Mouse (Mus musculus) midbrain, embryonic 13.5 days (tissue): Measurements from ENCODE around the gene Ctnnd2. TPM values are rescaled to one million over a fixed set of nuclear protein-coding genes. Genes with fewer than 3 reads are reported as not detected.

ENCODE experiments used
- ATAC-seq: fragments of 200-750 bp; cut with Nextera tagmentation; 2 replicates; pipeline ENCODE4 v1.8.0; 2017; ENCODE audit warnings: mild to moderate bottlenecking, moderate TSS enrichment, moderate library complexity
- H3K27ac ChIP-seq: fragments of 300-500 bp; sonication (generic); 2 replicates; pipeline ENCODE4 v1.5.1; 2015; ENCODE audit warnings: inconsistent platforms, mild to moderate bottlenecking, moderate library complexity
- H3K27me3 ChIP-seq: fragments of 300-500 bp; sonication (generic); 2 replicates; pipeline ENCODE4 v1.6.1; 2015; ENCODE audit warnings: mild to moderate bottlenecking, inconsistent platforms
- H3K36me3 ChIP-seq: fragments of 300-500 bp; sonication (generic); 2 replicates; pipeline ENCODE4 v1.6.1; 2015; ENCODE audit warnings: mild to moderate bottlenecking, inconsistent platforms
- H3K4me1 ChIP-seq: fragments of 300-500 bp; sonication (generic); replicated peaks from 2 replicates; pipeline ENCODE4 v1.6.1; 2015; ENCODE audit warnings: inconsistent platforms
- H3K4me2 ChIP-seq: fragments of 300-500 bp; sonication (generic); replicated peaks from 2 replicates; pipeline ENCODE4 v1.6.1; 2015; ENCODE audit warnings: moderate library complexity, mild to moderate bottlenecking, inconsistent platforms
- H3K4me3 ChIP-seq: fragments of 300-500 bp; sonication (generic); replicated peaks from 2 replicates; pipeline ENCODE4 v1.5.1; 2015; ENCODE audit warnings: mild to moderate bottlenecking, inconsistent platforms
- H3K9ac ChIP-seq: fragments of 300-500 bp; sonication (generic); replicated peaks from 2 replicates; pipeline ENCODE4 v1.6.1; 2015; ENCODE audit warnings: mild to moderate bottlenecking, inconsistent platforms
- H3K9me3 ChIP-seq: fragments of 300-500 bp; sonication (generic); 2 replicates; pipeline ENCODE4 v1.6.1; 2016; ENCODE audit warnings: mild to moderate bottlenecking, inconsistent platforms
- WGBS: fragments of 180-500 bp; shearing (Covaris S2); methylation state at CpG from one replicate; pipeline ENCODE4 v1.1.7; 2015; 5-methylcytosine and 5-hydroxymethylcytosine counted together
- polyA plus RNA-seq: library from polyadenylated mRNA; unstranded; fragments of >200 nt; fragmentation: Nextera tagmentation; extraction: Ambion mirVana; gene quantifications from 2 replicates; pipeline ENCODE4 v1.2.1, GENCODE M21; 2015

The Ctnnd2 gene
- polyA plus RNA-seq, 1 experiment from 2014 or later: 54.2 TPM

- 0 out of 2 replicates have a peak overlapping the region, but pooled peaks have one; percentile 6 for H3K27ac ChIP-seq
- H3K9ac ChIP-seq: no peak overlapping the region
- H3K27me3 ChIP-seq: no peaks in the 10 kb centered on the region
- peak; percentile 60 for ATAC-seq
- no peak overlapping the region for H3K4me3 ChIP-seq
- H3K36me3 ChIP-seq: no peaks in the 10 kb centered on the region
- H3K4me1 ChIP-seq: peaks cover 15% of the 10 kb centered on the region
- 78% methylated on average over 10 of the region's 10 CpGs for WGBS
- no peak overlapping the region for H3K4me2 ChIP-seq
- no peaks in the 10 kb centered on the region for H3K9me3 ChIP-seq
These were observed 536.8 kb downstream of the Ctnnd2 start for GRCm38 (mm10) chr15:30709026-30709753.

- Histone ChIP-seq H3K9me3 (no peaks in the 10 kb centered on the region), H3K4me2 (no peak overlapping the region), H3K9ac (no peak overlapping the region), H3K27ac (no peak overlapping the region), H3K27me3 (no peaks in the 10 kb centered on the region), H3K36me3 (no peaks in the 10 kb centered on the region), H3K4me3 (no peak overlapping the region), H3K4me1 (peaks cover 15% of the 10 kb centered on the region)
- 79% methylated on average over 2 of the region's 2 CpGs for WGBS
- ATAC-seq: no peak
These were observed 537.3 kb downstream of the Ctnnd2 start for GRCm38 (mm10) chr15:30709754-30710105.

GRCm38 (mm10) chr15:30714823-30715222, 542.4 kb downstream of the Ctnnd2 start:
- Histone ChIP-seq H3K4me1 (peaks cover 6% of the 10 kb centered on the region), H3K27ac (no peak overlapping the region), H3K4me3 (no peak overlapping the region), H3K36me3 (no peaks in the 10 kb centered on the region), H3K9ac (no peak overlapping the region), H3K27me3 (no peaks in the 10 kb centered on the region), H3K4me2 (no peak overlapping the region), H3K9me3 (no peaks in the 10 kb centered on the region)
- WGBS: 96% methylated on average over 2 of the region's 2 CpGs
- no peak for ATAC-seq

- Histone ChIP-seq H3K27me3 (no peaks in the 10 kb centered on the region), H3K4me1 (no peaks in the 10 kb centered on the region), H3K36me3 (no peaks in the 10 kb centered on the region), H3K9ac (no peak overlapping the region), H3K27ac (no peak overlapping the region), H3K4me3 (no peak overlapping the region), H3K4me2 (no peak overlapping the region), H3K9me3 (no peaks in the 10 kb centered on the region)
- ATAC-seq: no peak
- WGBS: 88% methylated on average over 3 of the region's 3 CpGs
These were observed 546.4 kb downstream of the Ctnnd2 start for GRCm38 (mm10) chr15:30718811-30719210.

GRCm38 (mm10) chr15:30719226-30719625, 546.8 kb downstream of the Ctnnd2 start:
- WGBS: 72% methylated on average over 2 of the region's 2 CpGs
- no peak for ATAC-seq
- Histone ChIP-seq H3K27me3 (no peaks in the 10 kb centered on the region), H3K36me3 (no peaks in the 10 kb centered on the region), H3K4me3 (no peak overlapping the region), H3K27ac (no peak overlapping the region), H3K4me1 (no peaks in the 10 kb centered on the region), H3K9ac (no peak overlapping the region), H3K4me2 (no peak overlapping the region), H3K9me3 (no peaks in the 10 kb centered on the region)

- 0 out of 2 replicates have a peak, but pooled peaks have one; percentile 48 for ATAC-seq
- no peak overlapping the region for H3K4me2 ChIP-seq
- whole genome bisulfite sequencing: 41% methylated on average over 2 of the region's 2 CpGs
- H3K36me3 ChIP-seq: no peaks in the 10 kb centered on the region
- peaks cover 3% of the 10 kb centered on the region; the same call in 1 of the 2 replicates for H3K4me1 ChIP-seq
- H3K9ac ChIP-seq: no peak overlapping the region
- H3K9me3 ChIP-seq: no peaks in the 10 kb centered on the region
- H3K4me3 ChIP-seq: no peak overlapping the region
- H3K27me3 ChIP-seq: no peaks in the 10 kb centered on the region
- no peak overlapping the region for H3K27ac ChIP-seq
These were observed 548.7 kb downstream of the Ctnnd2 start for GRCm38 (mm10) chr15:30721098-30721497.

- Histone ChIP-seq H3K27ac (no peak overlapping the region), H3K27me3 (no peaks in the 10 kb centered on the region), H3K9me3 (no peaks in the 10 kb centered on the region), H3K4me2 (no peak overlapping the region), H3K36me3 (no peaks in the 10 kb centered on the region), H3K4me1 (peaks cover 8% of the 10 kb centered on the region; the same call in 1 of the 2 replicates), H3K9ac (no peak overlapping the region), H3K4me3 (no peak overlapping the region)
- peak; percentile 77; the same call in 1 of the 2 replicates for ATAC-seq
- 70% methylated on average over 5 of the region's 5 CpGs for WGBS
These were observed 553.7 kb downstream of the Ctnnd2 start for GRCm38 (mm10) chr15:30726066-30726465.

GRCm38 (mm10) chr15:30738178-30738577, 565.8 kb downstream of the Ctnnd2 start:
- no peak overlapping the region for H3K27ac ChIP-seq
- ATAC-seq: peak; percentile 50; the same call in 1 of the 2 replicates
- 13% methylated on average over 4 of the region's 4 CpGs for WGBS

GRCm38 (mm10) chr15:30740728-30741127, 568.3 kb downstream of the Ctnnd2 start:
- H3K27ac ChIP-seq: no peak overlapping the region
- H3K36me3 ChIP-seq: no peaks in the 10 kb centered on the region
- 0 out of 2 replicates have a peak, but pooled peaks cover 7% of the 10 kb centered on the region for H3K27me3 ChIP-seq
- WGBS: 14% methylated on average over 6 of the region's 6 CpGs
- no peak overlapping the region for H3K4me2 ChIP-seq
- no peak overlapping the region for H3K9ac ChIP-seq
- H3K4me3 ChIP-seq: no peak overlapping the region
- ATAC-seq: peak; percentile 93
- H3K4me1 ChIP-seq: peaks cover 10% of the 10 kb centered on the region
- H3K9me3 ChIP-seq: no peaks in the 10 kb centered on the region

More at GRCm38 (mm10) chr15:30738178-30738577, 565.8 kb downstream of the Ctnnd2 start:
- H3K4me1 ChIP-seq: peaks cover 10% of the 10 kb centered on the region
- H3K9me3 ChIP-seq: peaks cover 6% of the 10 kb centered on the region; the same call in 1 of the 2 replicates
- H3K27me3 ChIP-seq: 0 out of 2 replicates have a peak, but pooled peaks cover 9% of the 10 kb centered on the region
- no peak overlapping the region for H3K4me3 ChIP-seq
- no peak overlapping the region for H3K4me2 ChIP-seq
- no peak overlapping the region for H3K9ac ChIP-seq
- H3K36me3 ChIP-seq: no peaks in the 10 kb centered on the region

- Histone ChIP-seq H3K4me1 (peaks cover 8% of the 10 kb centered on the region; the same call in 1 of the 2 replicates), H3K36me3 (no peaks in the 10 kb centered on the region), H3K9ac (no peak overlapping the region), H3K27ac (no peak overlapping the region), H3K9me3 (no peaks in the 10 kb centered on the region), H3K4me2 (no peak overlapping the region), H3K27me3 (no peaks in the 10 kb centered on the region), H3K4me3 (no peak overlapping the region)
- no peak for ATAC-seq
- 86% methylated on average over 2 of the region's 2 CpGs for WGBS
These were observed 585.6 kb downstream of the Ctnnd2 start for GRCm38 (mm10) chr15:30757991-30758390.

- WGBS: 71% methylated on average over 5 of the region's 5 CpGs
- peaks cover 11% of the 10 kb centered on the region; the same call in 1 of the 2 replicates for H3K4me1 ChIP-seq
- no peaks in the 10 kb centered on the region for H3K36me3 ChIP-seq
- no peak overlapping the region for H3K4me3 ChIP-seq
- peak overlapping the region; percentile 27; the same call in 1 of the 2 replicates for H3K27ac ChIP-seq
- H3K4me2 ChIP-seq: no peak overlapping the region
- ATAC-seq: no peak
- H3K9ac ChIP-seq: no peak overlapping the region
- H3K27me3 ChIP-seq: no peaks in the 10 kb centered on the region
- no peaks in the 10 kb centered on the region for H3K9me3 ChIP-seq
These were observed 589.8 kb downstream of the Ctnnd2 start for GRCm38 (mm10) chr15:30762211-30762610.

GRCm38 (mm10) chr15:30762695-30763285, 590.4 kb downstream of the Ctnnd2 start:
- Histone ChIP-seq H3K4me3 (no peak overlapping the region), H3K9ac (no peak overlapping the region), H3K27me3 (no peaks in the 10 kb centered on the region), H3K27ac (peak overlapping the region; percentile 27; the same call in 1 of the 2 replicates), H3K9me3 (no peaks in the 10 kb centered on the region), H3K4me2 (no peak overlapping the region), H3K36me3 (no peaks in the 10 kb centered on the region), H3K4me1 (peaks cover 11% of the 10 kb centered on the region; the same call in 1 of the 2 replicates)
- 95% methylated on average over 1 of the region's 1 CpGs for WGBS
- no peak for ATAC-seq
